In the genomic region with DNA sequence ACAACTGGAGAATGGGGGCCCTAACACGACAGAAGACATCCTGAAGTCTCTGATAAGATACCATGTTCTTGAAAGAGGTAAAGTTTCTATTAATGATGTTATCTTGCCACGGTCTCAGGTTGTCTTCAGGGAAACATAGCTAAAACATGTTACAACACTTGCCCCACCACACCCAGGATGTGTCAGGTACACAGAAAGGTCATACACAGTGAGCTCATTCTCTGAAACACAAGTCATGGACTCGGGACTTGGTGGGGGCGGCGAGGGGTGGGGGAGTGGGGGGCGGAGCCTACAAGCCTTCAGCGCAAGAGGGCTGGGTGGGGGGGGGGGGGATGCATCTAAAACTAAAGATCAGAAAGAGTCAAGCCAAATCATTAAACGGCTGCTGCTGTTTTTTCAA, we compare ENCODE assay signal across 8 mouse cellular contexts. TPM values are rescaled to one million over a fixed set of nuclear protein-coding genes. Genes with fewer than 3 reads are reported as not detected.
DNase-seq lines count a peak whose midpoint lies in the region; ATAC-seq and TF ChIP-seq lines count a peak whose summit lies in the region.

No protein-coding gene starts in this region.

- 0 out of 2 replicates have a peak, but pooled peaks cover 5% of the 10 kb centered on the region for H3K4me1 ChIP-seq in embryonic facial prominence, embryonic 10.5 days
- H3K4me1 ChIP-seq in hindbrain, embryonic 10.5 days (replicated peaks): peaks cover 4% of the 10 kb centered on the region; the same call in 1 of the 2 replicates
- peaks cover 6% of the 10 kb centered on the region; the same call in 1 of the 2 replicates for H3K4me1 ChIP-seq in liver, postnatal 0 days (ENCODE audit: insufficient read depth)

- H3K27ac ChIP-seq in embryonic facial prominence, embryonic 10.5 days (replicated peaks): peak overlapping the region; percentile 79
- peak overlapping the region; percentile 79 for H3K27ac ChIP-seq in hindbrain, embryonic 10.5 days
- peak overlapping the region; percentile 95 for H3K27ac ChIP-seq in liver, postnatal 0 days (ENCODE audit: low read depth)

- H3K36me3 ChIP-seq in embryonic facial prominence, embryonic 10.5 days (replicated peaks): no peaks in the 10 kb centered on the region
- no peaks in the 10 kb centered on the region for H3K36me3 ChIP-seq in hindbrain, embryonic 10.5 days
- no peaks in the 10 kb centered on the region for H3K36me3 ChIP-seq in liver, postnatal 0 days (replicated peaks; ENCODE audit: insufficient read depth, low read length)

- peak; percentile 76 for ATAC-seq in liver, postnatal 0 days
- ATAC-seq in neutrophil, adult 5-6 weeks (ENCODE audit: extremely low read depth, insufficient number of reproducible peaks, low FRiP score, poor library complexity, severe bottlenecking): peak; percentile 40; the same call in 1 of the 2 replicates

- H3K9me3 ChIP-seq in embryonic facial prominence, embryonic 10.5 days: no peaks in the 10 kb centered on the region
- no peaks in the 10 kb centered on the region for H3K9me3 ChIP-seq in hindbrain, embryonic 10.5 days
- H3K9me3 ChIP-seq in liver, postnatal 0 days (ENCODE audit: low read length): no peaks in the 10 kb centered on the region

- peak; percentile 43 for DNase-seq in testis, postnatal 10 days (ENCODE audit: low spot score)
- DNase-seq in testis, postnatal 14 days (ENCODE audit: low spot score): no peak
- peak; percentile 35 for DNase-seq in embryonic facial prominence, embryonic 10.5 days (ENCODE audit: low spot score)
- peak; percentile 2 for DNase-seq in hindbrain, embryonic 10.5 days (ENCODE audit: low spot score)
- peak; percentile 65 for DNase-seq in liver, postnatal 0 days
- DNase-seq in gastrocnemius, adult 8-10 months (ENCODE audit: low spot score in 2 of 2): no peak
- no peak for DNase-seq in right cerebral cortex, adult 18-20 months

- no peak for TF ChIP-seq EP300 in liver, postnatal 0 days (IDR thresholded peaks at IDR 0.05; ENCODE audit: low read depth)

- no peaks in the 10 kb centered on the region for H3K27me3 ChIP-seq in embryonic facial prominence, embryonic 10.5 days (replicated peaks; ENCODE audit: low read depth, poor library complexity, severe bottlenecking)
- H3K27me3 ChIP-seq in hindbrain, embryonic 10.5 days (ENCODE audit: insufficient read depth, poor library complexity, severe bottlenecking): no peaks in the 10 kb centered on the region
- no peaks in the 10 kb centered on the region for H3K27me3 ChIP-seq in liver, postnatal 0 days (ENCODE audit: insufficient read depth, low read length)

- WGBS in embryonic facial prominence, embryonic 10.5 days: 12% methylated on average over 8 of the region's 8 CpGs
- 16% methylated on average over 8 of the region's 8 CpGs for WGBS in hindbrain, embryonic 10.5 days
- WGBS in liver, postnatal 0 days (ENCODE audit: insufficient replicate concordance): 7% methylated on average over 7 of the region's 8 CpGs

- peak overlapping the region; percentile 70 for H3K9ac ChIP-seq in liver, postnatal 0 days (replicated peaks)

- TF ChIP-seq CTCF in liver, postnatal 0 days (IDR thresholded peaks at IDR 0.05; ENCODE audit: low read depth): no peak

- peak overlapping the region; percentile 61 for H3K4me3 ChIP-seq in embryonic facial prominence, embryonic 10.5 days
- peak overlapping the region; percentile 57 for H3K4me3 ChIP-seq in hindbrain, embryonic 10.5 days
- H3K4me3 ChIP-seq in liver, postnatal 0 days (ENCODE audit: low read depth, low read length): peak overlapping the region; percentile 55

- H3K4me2 ChIP-seq in liver, postnatal 0 days (ENCODE audit: low read depth, low read length): peak overlapping the region; percentile 66

RNA-seq across cellular contexts. Expression of a gene that starts 38.7 kb away (rescaled TPM):
- polyA plus RNA-seq in embryonic facial prominence, embryonic 10.5 days (2016; fragmentation: Nextera tagmentation; extraction: Ambion mirVana): 17.7 and 19.0 TPM in 2 replicates
- polyA plus RNA-seq in hindbrain, embryonic 10.5 days (2016; fragmentation: Nextera tagmentation; extraction: Ambion mirVana): 14.4 and 17.6 TPM in 2 replicates
- polyA plus RNA-seq in liver, postnatal 0 days (2015; fragmentation: Nextera tagmentation; extraction: Ambion mirVana): 19.9 and 24.5 TPM in 2 replicates
- total RNA-seq in neutrophil, adult 5-6 weeks (2017): 221 and 223 TPM in 2 replicates
- 100 to 1,000 TPM in 3 of 4 experiments, 10 to 100 TPM in 1; 97.5 to 105 (median 103) TPM for total RNA-seq in gastrocnemius, adult 8-10 months (2022)

Comparison
In these comparisons a context has a peak if more than half of its experiments do, and no peak if none do; other contexts are left out.
1. DNase-seq: peak in testis, postnatal 10 days (single experiment), embryonic facial prominence, embryonic 10.5 days (single experiment), hindbrain, embryonic 10.5 days (single experiment) and liver, postnatal 0 days (single experiment); none in testis, postnatal 14 days (single experiment), gastrocnemius, adult 8-10 months (0 of 2) and right cerebral cortex, adult 18-20 months (single experiment).
2. Peak in every context shown above with its lines, with median percentiles within 50 percentile points of each other: H3K27ac ChIP-seq and H3K4me3 ChIP-seq.